Mouse (Mus musculus) MEL (cell line): ENCODE results near the gene Lurap1. TPM values are rescaled to one million over a fixed set of nuclear protein-coding genes. Genes with fewer than 3 reads are reported as not detected.

Experiments
- DNase-seq: peaks from one replicate; pipeline ENCODE4 v3.0.0; 2011; ENCODE audit warnings: low read depth, low spot score
- H3K27ac ChIP-seq: 2 replicates; pipeline ENCODE4 v1.5.1; 2012; ENCODE audit warnings: low read depth, mild to moderate bottlenecking, control low read depth, low read length, moderate library complexity; ENCODE audit not compliant: control insufficient read depth
- H3K27me3 ChIP-seq, 2 experiments: fragments of 150-350 bp in 1 of 2; sonication (generic) in 1 of 2; 2 replicates each; pipeline ENCODE4 v1.6.1; 2012; ENCODE audit warnings: low read length in 2 of 2, mild to moderate bottlenecking in 2 of 2, improper control_type of control experiment in 1 of 2, moderate library complexity in 1 of 2; ENCODE audit not compliant: insufficient read depth in 2 of 2, control insufficient read depth in 1 of 2
- H3K36me3 ChIP-seq, 2 experiments: 2 replicates each; pipeline ENCODE4 v1.6.1; 2012 to 2014; ENCODE audit warnings: low read length in 2 of 2, improper control_type of control experiment in 1 of 2, inconsistent platforms in 1 of 2, mild to moderate bottlenecking in 1 of 2; ENCODE audit not compliant: insufficient read depth in 2 of 2, control insufficient read depth in 1 of 2
- H3K4me1 ChIP-seq, 2 experiments: fragments of 150-350 bp in 1 of 2; sonication (generic) in 1 of 2; 2 replicates each; pipeline ENCODE4 v1.6.1; 2012; ENCODE audit warnings: low read length in 2 of 2, improper control_type of control experiment in 1 of 2, mild to moderate bottlenecking in 1 of 2; ENCODE audit not compliant: insufficient read depth in 2 of 2, control insufficient read depth in 1 of 2
- H3K4me3 ChIP-seq, 2 experiments: fragments of 150-350 bp in 1 of 2; sonication (generic) in 1 of 2; 2 replicates each; pipeline ENCODE4 v1.5.1; 2012; ENCODE audit warnings: low read depth in 2 of 2, low read length in 2 of 2, mild to moderate bottlenecking in 2 of 2, moderate library complexity in 2 of 2, control low read depth in 1 of 2, improper control_type of control experiment in 1 of 2; ENCODE audit not compliant: control insufficient read depth in 1 of 2, insufficient read depth in 1 of 2
- H3K79me2 ChIP-seq: 2 replicates; pipeline ENCODE4 v1.6.1; 2012; ENCODE audit warnings: mild to moderate bottlenecking, low read length, moderate library complexity; ENCODE audit not compliant: control insufficient read depth, poor library complexity, insufficient read depth
- H3K9ac ChIP-seq: 2 replicates; pipeline ENCODE4 v1.6.1; 2012; ENCODE audit warnings: low read depth, mild to moderate bottlenecking, control low read depth, low read length, moderate library complexity; ENCODE audit not compliant: control insufficient read depth, poor library complexity, severe bottlenecking
- H3K9me3 ChIP-seq: fragments of 150-350 bp; sonication (generic); replicated peaks from 2 replicates; pipeline ENCODE4 v1.6.1; 2012; ENCODE audit warnings: mild to moderate bottlenecking, low read length, improper control_type of control experiment, moderate library complexity; ENCODE audit not compliant: insufficient read depth
- E2F4 ChIP-seq: IDR thresholded peaks from 2 replicates; pipeline ENCODE4 v1.6.1; 2011; ENCODE audit warnings: low read depth, low read length, improper control_type of control experiment, borderline replicate concordance
- ELF1 ChIP-seq: IDR thresholded peaks from 2 replicates; pipeline ENCODE4 v1.6.1; 2014; ENCODE audit warnings: low read depth, mild to moderate bottlenecking, inconsistent platforms, low read length, improper control_type of control experiment, moderate library complexity
- EP300 ChIP-seq, 2 experiments: IDR thresholded peaks; 2 replicates each; pipeline ENCODE4 v1.6.1; 2011; ENCODE audit warnings: improper control_type of control experiment in 2 of 2, low read length in 2 of 2, low read depth in 1 of 2, mild to moderate bottlenecking in 1 of 2
- GATA1 ChIP-seq: IDR thresholded peaks from 2 replicates; pipeline ENCODE4 v1.6.1; 2011; ENCODE audit warnings: low read depth, low read length, improper control_type of control experiment
- JUND ChIP-seq: IDR thresholded peaks from 2 replicates; pipeline ENCODE4 v1.6.1; 2011; ENCODE audit warnings: low read depth, mild to moderate bottlenecking, improper control_type of control experiment, low read length
- MAFK ChIP-seq: IDR thresholded peaks from 2 replicates; pipeline ENCODE4 v1.6.1; 2011; ENCODE audit warnings: low read depth, mild to moderate bottlenecking, low read length, improper control_type of control experiment, borderline replicate concordance
- MAX ChIP-seq: IDR thresholded peaks from 2 replicates; pipeline ENCODE4 v1.6.1; 2011; ENCODE audit warnings: low read length, improper control_type of control experiment
- MAZ ChIP-seq: IDR thresholded peaks from 2 replicates; pipeline ENCODE4 v1.6.1; 2012; ENCODE audit warnings: low read depth, mild to moderate bottlenecking, inconsistent platforms, low read length, improper control_type of control experiment
- MEF2A ChIP-seq: IDR thresholded peaks from 2 replicates; pipeline ENCODE4 v1.6.1; 2014; ENCODE audit warnings: low read depth, mild to moderate bottlenecking, inconsistent platforms, low read length, improper control_type of control experiment; ENCODE audit not compliant: poor library complexity, insufficient replicate concordance, severe bottlenecking; ENCODE audit errors: extremely low read depth
- MXI1 ChIP-seq: IDR thresholded peaks from 2 replicates; pipeline ENCODE4 v1.6.1; 2011; ENCODE audit warnings: mild to moderate bottlenecking, low read depth, low read length, improper control_type of control experiment
- RCOR1 ChIP-seq: IDR thresholded peaks from 2 replicates; pipeline ENCODE4 v1.6.1; 2012; ENCODE audit warnings: low read depth, mild to moderate bottlenecking, inconsistent platforms, low read length, improper control_type of control experiment
- SIN3A ChIP-seq: IDR thresholded peaks from 2 replicates; pipeline ENCODE4 v1.6.1; 2012; ENCODE audit warnings: low read length, improper control_type of control experiment, inconsistent platforms
- SMC3 ChIP-seq: IDR thresholded peaks from 2 replicates; pipeline ENCODE4 v1.6.1; 2011; ENCODE audit warnings: low read depth, low read length, improper control_type of control experiment
- TAL1 ChIP-seq: IDR thresholded peaks from 2 replicates; pipeline ENCODE4 v1.6.1; 2012; ENCODE audit warnings: mild to moderate bottlenecking, inconsistent platforms, low read length, moderate library complexity, mixed read lengths
- TCF12 ChIP-seq: IDR thresholded peaks from 2 replicates; pipeline ENCODE4 v1.6.1; 2014; ENCODE audit warnings: low read depth, mild to moderate bottlenecking, inconsistent platforms, low read length, improper control_type of control experiment, moderate library complexity
- USF1 ChIP-seq: IDR thresholded peaks from 2 replicates; pipeline ENCODE4 v1.6.1; 2014; ENCODE audit warnings: low read depth, mild to moderate bottlenecking, inconsistent platforms, low read length, improper control_type of control experiment, moderate library complexity
- USF2 ChIP-seq, 2 experiments: IDR thresholded peaks; 2 replicates each; pipeline ENCODE4 v1.6.1; 2011 to 2012; ENCODE audit warnings: improper control_type of control experiment in 2 of 2, low read length in 2 of 2, borderline replicate concordance in 1 of 2, inconsistent platforms in 1 of 2, low read depth in 1 of 2, mild to moderate bottlenecking in 1 of 2; ENCODE audit not compliant: insufficient read depth in 1 of 2
- ZC3H11A ChIP-seq: IDR thresholded peaks from 2 replicates; pipeline ENCODE4 v1.6.1; 2012; ENCODE audit warnings: low read depth, mild to moderate bottlenecking, inconsistent platforms, low read length, improper control_type of control experiment
- ZNF384 ChIP-seq: IDR thresholded peaks from 2 replicates; pipeline ENCODE4 v1.6.1; 2012; ENCODE audit warnings: low read depth, mild to moderate bottlenecking, inconsistent platforms, low read length, improper control_type of control experiment
- polyA plus RNA-seq, 2 experiments: library from polyadenylated mRNA; stranded (reverse) in 1 of 2; unstranded in 1 of 2; fragments of >175 nt in 1 of 2; fragments of >200 nt in 1 of 2; gene quantifications; 2 replicates each; pipeline versions ENCODE4 v1.2.1 to v1.2.4; 2012; ENCODE audit warnings: low replicate concordance in 2 of 2, low read depth in 1 of 2; ENCODE audit not compliant: insufficient read length in 2 of 2, insufficient read depth in 1 of 2, missing spikeins in 1 of 2
- total RNA-seq: library from RNA; depleted of rRNA; stranded (reverse); fragments of 300-350 nt; gene quantifications from 2 replicates; pipeline ENCODE4 v1.2.3, GENCODE M21; 2012

Lurap1 gene
- total and polyA plus RNA-seq, 3 experiments = 0.85 to 1.2 TPM; not detected in 1

- Histone ChIP-seq H3K27me3 (no peaks in the 10 kb centered on the region), H3K36me3 (no peaks in the 10 kb centered on the region)
- TF ChIP-seq SIN3A = no peak
- no peak for TF ChIP-seq SMC3
- no peak for TF ChIP-seq MXI1
- TF ChIP-seq E2F4 = no peak
- TF ChIP-seq ZNF384 = no peak
- TF ChIP-seq MAFK = no peak
- TF ChIP-seq USF2 (IDR thresholded peaks at IDR 0.05; ENCODE audit: borderline replicate concordance in 1 of 2, insufficient read depth in 1 of 2, low read depth in 1 of 2, low read length in 2 of 2) = no peak
- no peak for TF ChIP-seq TAL1
- no peak for TF ChIP-seq MAZ
- TF ChIP-seq MEF2A = no peak
- no peak for TF ChIP-seq ZC3H11A
- no peak for TF ChIP-seq MAX
- no peak for TF ChIP-seq TCF12
- no peak for TF ChIP-seq RCOR1
- no peak for TF ChIP-seq EP300 (IDR thresholded peaks at IDR 0.05; ENCODE audit: low read depth in 1 of 2, low read length in 2 of 2)
- no peak for TF ChIP-seq USF1
- no peak for TF ChIP-seq GATA1
These were observed 10.2 kb downstream of the Lurap1 start for GRCm38 (mm10) chr4:116140801-116141574.

DNA sequence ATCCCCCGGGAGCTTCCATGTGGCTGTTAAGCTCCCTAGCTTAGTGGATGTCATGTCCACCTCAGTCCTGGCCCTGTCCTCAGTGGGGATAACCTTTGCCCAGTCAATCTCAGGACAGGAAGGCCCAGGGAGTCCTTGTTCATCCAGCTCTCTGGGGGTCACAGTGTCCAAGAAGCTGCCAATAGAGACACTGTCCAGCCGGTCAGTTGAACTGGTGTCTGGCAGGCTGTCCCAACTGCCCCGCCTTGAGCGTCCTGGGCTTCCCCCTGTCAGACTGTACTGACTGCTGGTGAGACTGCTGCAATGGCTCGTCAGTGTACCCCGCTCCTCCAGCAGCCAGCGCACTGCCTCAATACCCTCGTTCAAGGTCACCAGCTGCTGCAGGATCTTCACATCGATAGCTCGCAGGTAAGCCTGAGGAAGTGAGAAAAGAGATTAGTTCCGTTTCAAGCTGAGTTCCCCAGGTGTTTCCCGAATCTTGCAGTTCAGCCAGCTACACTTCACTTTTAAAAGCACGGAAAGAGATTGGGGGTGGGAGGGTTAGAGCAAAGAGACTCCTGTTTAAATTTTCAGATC, 13.6 kb downstream of the Lurap1 start:
- H3K27me3 ChIP-seq = no peaks in the 10 kb centered on the region
- no peaks in the 10 kb centered on the region for H3K9me3 ChIP-seq
- H3K27ac ChIP-seq = no peak overlapping the region
- H3K4me1 ChIP-seq = peaks cover 0 to 2% of the 10 kb centered on the region in 2 experiments; a peak in 1 of 4 replicates
- TF ChIP-seq JUND (no peak), USF1 (no peak), USF2 (IDR thresholded peaks at IDR 0.05; ENCODE audit: borderline replicate concordance in 1 of 2, insufficient read depth in 1 of 2, low read depth in 1 of 2, low read length in 2 of 2) (no peak), ELF1 (no peak), GATA1 (no peak), EP300 (IDR thresholded peaks at IDR 0.05; ENCODE audit: low read depth in 1 of 2, low read length in 2 of 2) (no peak)
- H3K79me2 ChIP-seq = no peaks in the 10 kb centered on the region
- H3K9ac ChIP-seq = no peak overlapping the region
- H3K4me3 ChIP-seq = no peak overlapping the region
- 0 out of 4 replicates have a peak, but pooled peaks cover 0 to 2% of the 10 kb centered on the region in 2 experiments for H3K36me3 ChIP-seq
- no peak for DNase-seq

More at GRCm38 (mm10) chr4:116140801-116141574, 10.2 kb downstream of the Lurap1 start:
- no peak overlapping the region for H3K27ac ChIP-seq
- DNase-seq = no peak
- H3K79me2 ChIP-seq = no peaks in the 10 kb centered on the region
- H3K9me3 ChIP-seq = no peaks in the 10 kb centered on the region
- H3K4me1 ChIP-seq = 0 out of 4 replicates have a peak, but pooled peaks cover 0 to 3% of the 10 kb centered on the region in 2 experiments
- no peak overlapping the region for H3K4me3 ChIP-seq
- H3K9ac ChIP-seq = no peak overlapping the region
